Mouse (Mus musculus): ENCODE measurements around the gene Rspo3. TPM values are rescaled to one million over a fixed set of nuclear protein-coding genes. Genes with fewer than 3 reads are reported as not detected.

Rspo3 gene
- polyA plus RNA-seq, 1 experiment from 2014 or later, result 3.4 TPM

DNA sequence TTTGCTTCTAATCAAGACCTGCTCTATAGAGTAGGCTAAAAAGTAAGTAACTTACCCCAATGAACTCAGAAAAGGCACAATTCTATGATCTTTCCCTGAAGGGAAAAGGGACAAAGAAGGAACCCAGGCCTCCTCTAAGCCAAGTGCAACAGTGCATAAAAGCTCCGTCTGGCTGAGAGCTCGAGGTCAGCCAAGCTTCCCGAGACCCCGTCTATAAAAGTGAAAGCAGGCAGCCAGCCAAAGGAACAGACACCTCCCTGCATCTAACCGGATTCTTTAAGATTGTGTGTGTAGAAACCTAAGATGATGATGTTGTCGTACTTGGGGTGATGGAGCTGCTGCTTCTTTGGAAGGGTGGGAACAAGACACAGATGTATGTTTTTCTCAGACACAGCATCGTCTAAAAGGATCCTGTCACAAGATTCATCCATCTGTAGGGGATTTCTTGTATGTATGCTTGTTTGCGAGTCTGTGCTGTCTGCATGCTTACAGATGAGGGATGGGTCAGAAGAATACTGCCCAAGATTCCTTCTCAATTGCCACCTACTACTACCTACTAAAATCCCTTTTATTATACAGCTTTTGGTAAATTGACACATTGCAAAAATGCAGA is 132.9 kb downstream of the Rspo3 start:
- H3K9ac ChIP-seq (ENCODE audit: low read depth, low read length), result no peak overlapping the region
- H3K4me1 ChIP-seq (ENCODE audit: control insufficient read depth, insufficient read depth, low read length), result no peaks in the 10 kb centered on the region
- H3K4me2 ChIP-seq (ENCODE audit: low read length), result 0 out of 2 replicates have a peak overlapping the region, but pooled peaks have one; percentile 5
- H3K9me3 ChIP-seq (replicated peaks; ENCODE audit: control insufficient read depth, low read length, poor library complexity, severe bottlenecking), result no peaks in the 10 kb centered on the region
- ATAC-seq, result no peak
- H3K36me3 ChIP-seq (ENCODE audit: control insufficient read depth, insufficient read depth, low read length), result no peaks in the 10 kb centered on the region
- no peak overlapping the region for H3K4me3 ChIP-seq (ENCODE audit: low read depth, low read length)
- H3K27ac ChIP-seq (ENCODE audit: low read length), result no peak overlapping the region
- WGBS, result 22% methylated on average over 8 of the region's 8 CpGs
- H3K27me3 ChIP-seq (ENCODE audit: control insufficient read depth, insufficient read depth, low read depth, low read length), result no peaks in the 10 kb centered on the region

Other genes starting within 250 kb of the Rspo3 start
- gene Echdc1, start 222.7 kb downstream of the Rspo3 start, polyA plus RNA-seq (2015; fragmentation: Nextera tagmentation; extraction: Ambion mirVana), result 28.7 and 29.5 TPM in 2 replicates
- gene Rnf146, start 173.4 kb downstream of the Rspo3 start, polyA plus RNA-seq (2015; fragmentation: Nextera tagmentation; extraction: Ambion mirVana), result 95.7 and 101 TPM in 2 replicates

Measured in midbrain, embryonic 16.5 days (tissue).